Mouse (Mus musculus): ENCODE data around the gene Spdya.

GRCm38 (mm10) chr17:71526302-71526708 is 25.6 kb upstream of the Spdya start:
- TF ChIP-seq CTCF (IDR thresholded peaks at IDR 0.05; ENCODE audit: low read depth) (no peak), EP300 (IDR thresholded peaks at IDR 0.05; ENCODE audit: low read depth) (no peak)

All from liver, embryonic 14.5 days (tissue).